Mouse (Mus musculus) gastrocnemius, adult 8-10 months (tissue): Measurements from ENCODE around the gene 1700030J22Rik. TPM values are rescaled to one million over a fixed set of nuclear protein-coding genes. Genes with fewer than 3 reads are reported as not detected.

ENCODE experiments used
- DNase-seq, 2 experiments: peaks; one replicate each; pipeline ENCODE4 v3.0.0; 2022; ENCODE audit warnings: low spot score in 2 of 2
- total RNA-seq, 4 experiments: library from RNA; stranded (reverse); gene quantifications; 2 replicates each; pipeline ENCODE4 v1.2.4; 2022

The 1700030J22Rik gene
- total RNA-seq, 4 experiments from 2014 or later: 0.13 to 0.16 TPM; not detected in 2

- DNase-seq: no peak
These were observed 27.0 kb downstream of the 1700030J22Rik start for GRCm38 (mm10) chr8:116951778-116952177.

- no peak for DNase-seq
These were observed 27.4 kb downstream of the 1700030J22Rik start for GRCm38 (mm10) chr8:116951369-116951768.

- no peak for DNase-seq
These were observed 31.2 kb downstream of the 1700030J22Rik start for GRCm38 (mm10) chr8:116947589-116947988.

- no peak for DNase-seq
These were observed 31.9 kb downstream of the 1700030J22Rik start for GRCm38 (mm10) chr8:116946851-116947250.

GRCm38 (mm10) chr8:116946268-116946838 is 32.4 kb downstream of the 1700030J22Rik start:
- DNase-seq: no peak

GRCm38 (mm10) chr8:116945169-116945910 is 33.4 kb downstream of the 1700030J22Rik start:
- no peak for DNase-seq

- no peak for DNase-seq
These were observed 34.4 kb downstream of the 1700030J22Rik start for GRCm38 (mm10) chr8:116944385-116944696.

GRCm38 (mm10) chr8:116943555-116944384 is 35.0 kb downstream of the 1700030J22Rik start:
- peak in 1 of 2 experiments; percentile 10 for DNase-seq

GRCm38 (mm10) chr8:116943161-116943554 is 35.6 kb downstream of the 1700030J22Rik start, which contains the start of gene Atmin:
TSS of gene Atmin (plus strand) at chr8:116943393.
- peak; percentile 73 to 82 for DNase-seq

GRCm38 (mm10) chr8:116942284-116943058 is 36.3 kb downstream of the 1700030J22Rik start:
- no peak for DNase-seq

- DNase-seq: no peak
These were observed 43.3 kb downstream of the 1700030J22Rik start for GRCm38 (mm10) chr8:116935506-116935905.

GRCm38 (mm10) chr8:116934976-116935375 is 43.8 kb downstream of the 1700030J22Rik start:
- no peak for DNase-seq

- DNase-seq: no peak
These were observed 50.2 kb downstream of the 1700030J22Rik start for GRCm38 (mm10) chr8:116928588-116928987.

GRCm38 (mm10) chr8:116927880-116928279 is 50.9 kb downstream of the 1700030J22Rik start:
- DNase-seq: no peak

GRCm38 (mm10) chr8:116923526-116923925 is 55.2 kb downstream of the 1700030J22Rik start:
- DNase-seq: no peak

GRCm38 (mm10) chr8:116922060-116922757 is 56.5 kb downstream of the 1700030J22Rik start:
- DNase-seq: no peak

GRCm38 (mm10) chr8:116921337-116922059 is 57.3 kb downstream of the 1700030J22Rik start, which contains the start of the genes Cmc2 and Cenpn:
TSS of gene Cmc2 (minus strand) at chr8:116921455.
TSS of gene Cenpn (plus strand) at chr8:116921730.
- peak; percentile 83 to 91 for DNase-seq

- no peak for DNase-seq
These were observed 57.8 kb downstream of the 1700030J22Rik start for GRCm38 (mm10) chr8:116921005-116921336.
